ENCODE assay signal across 8 mouse cellular contexts in genomic region chr3:38094370-38094979, GRCm38 (mm10).
DNase-seq lines count a peak whose midpoint lies in the region; ATAC-seq and TF ChIP-seq lines count a peak whose summit lies in the region.

No protein-coding gene starts in this region.

- TF ChIP-seq CTCF in liver, embryonic 14.5 days (IDR thresholded peaks at IDR 0.05; ENCODE audit: low read depth): 0 out of 2 replicates have a peak, but pooled peaks have one; percentile 30

- peak; percentile 37 to 52 for DNase-seq in cerebellum, postnatal 10 days
- DNase-seq in NIH3T3 (ENCODE audit: low read depth) (peak; percentile 3), MN1 (ENCODE audit: low spot score) (no peak)
- peak; percentile 43 for DNase-seq in kidney, adult 18-20 months
- DNase-seq in liver, embryonic 14.5 days (ENCODE audit: low read depth in 3 of 3, low spot score in 3 of 3): no peak
- DNase-seq in spleen, postnatal 4 days (ENCODE audit: low spot score in 2 of 2): no peak

- H3K4me1 ChIP-seq in liver, embryonic 14.5 days (replicated peaks; ENCODE audit: control insufficient read depth in 2 of 2, insufficient read depth in 2 of 2, low read length in 1 of 2): no peaks in the 10 kb centered on the region
- no peaks in the 10 kb centered on the region; the same call in 1 of the 2 replicates for H3K4me1 ChIP-seq in forebrain, embryonic 12.5 days

- H3K9me3 ChIP-seq in liver, embryonic 14.5 days (ENCODE audit: control insufficient read depth, low read length): no peaks in the 10 kb centered on the region
- no peaks in the 10 kb centered on the region for H3K9me3 ChIP-seq in forebrain, embryonic 12.5 days

- no peak for TF ChIP-seq EP300 in liver, embryonic 14.5 days (IDR thresholded peaks at IDR 0.05; ENCODE audit: low read depth)

- H3K4me2 ChIP-seq in liver, embryonic 14.5 days (ENCODE audit: low read depth): no peak overlapping the region
- H3K4me2 ChIP-seq in forebrain, embryonic 12.5 days: no peak overlapping the region

- no peak overlapping the region for H3K9ac ChIP-seq in liver, embryonic 14.5 days (replicated peaks)
- no peak overlapping the region for H3K9ac ChIP-seq in forebrain, embryonic 12.5 days

- WGBS in liver, embryonic 14.5 days (ENCODE audit: insufficient replicate concordance): 19% methylated on average over 7 of the region's 7 CpGs
- 83% methylated on average over 7 of the region's 7 CpGs for WGBS in forebrain, embryonic 12.5 days

- no peak overlapping the region for H3K4me3 ChIP-seq in liver, embryonic 14.5 days (ENCODE audit: insufficient read depth in 1 of 2, low read depth in 2 of 2, low read length in 2 of 2)
- no peak overlapping the region for H3K4me3 ChIP-seq in forebrain, embryonic 12.5 days (replicated peaks)

- no peak for ATAC-seq in cerebellum, adult (ENCODE audit: insufficient number of reproducible peaks, low FRiP score, low TSS enrichment)
- ATAC-seq in liver, embryonic 14.5 days (ENCODE audit: insufficient read depth): 0 out of 2 replicates have a peak, but pooled peaks have one; percentile 8
- no peak for ATAC-seq in forebrain, embryonic 12.5 days (ENCODE audit: low FRiP score)

- H3K27me3 ChIP-seq in liver, embryonic 14.5 days (ENCODE audit: control insufficient read depth, insufficient read depth, low read length): no peaks in the 10 kb centered on the region
- no peaks in the 10 kb centered on the region for H3K27me3 ChIP-seq in forebrain, embryonic 12.5 days

- no peak overlapping the region for H3K27ac ChIP-seq in liver, embryonic 14.5 days
- H3K27ac ChIP-seq in forebrain, embryonic 12.5 days: no peak overlapping the region

- H3K36me3 ChIP-seq in liver, embryonic 14.5 days (replicated peaks; ENCODE audit: control insufficient read depth, insufficient read depth, low read depth): no peaks in the 10 kb centered on the region
- no peaks in the 10 kb centered on the region for H3K36me3 ChIP-seq in forebrain, embryonic 12.5 days (replicated peaks)

Comparison
In these comparisons a context has a peak if more than half of its experiments do, and no peak if none do; other contexts are left out.
1. DNase-seq: peak in cerebellum, postnatal 10 days (2 of 2), NIH3T3 (single experiment) and kidney, adult 18-20 months (single experiment); none in liver, embryonic 14.5 days (0 of 3), spleen, postnatal 4 days (0 of 2) and MN1 (single experiment).